Mouse (Mus musculus): ENCODE results near the gene Ndufs7. TPM values are rescaled to one million over a fixed set of nuclear protein-coding genes. Genes with fewer than 3 reads are reported as not detected.
"Not testable (repeated sequence)": the region's sequence is repeated elsewhere in the genome, so short reads cannot be mapped to it uniquely, and the experiment has no call there.

Ndufs7 gene
- polyA plus RNA-seq, 1 experiment: 226 TPM

DNA sequence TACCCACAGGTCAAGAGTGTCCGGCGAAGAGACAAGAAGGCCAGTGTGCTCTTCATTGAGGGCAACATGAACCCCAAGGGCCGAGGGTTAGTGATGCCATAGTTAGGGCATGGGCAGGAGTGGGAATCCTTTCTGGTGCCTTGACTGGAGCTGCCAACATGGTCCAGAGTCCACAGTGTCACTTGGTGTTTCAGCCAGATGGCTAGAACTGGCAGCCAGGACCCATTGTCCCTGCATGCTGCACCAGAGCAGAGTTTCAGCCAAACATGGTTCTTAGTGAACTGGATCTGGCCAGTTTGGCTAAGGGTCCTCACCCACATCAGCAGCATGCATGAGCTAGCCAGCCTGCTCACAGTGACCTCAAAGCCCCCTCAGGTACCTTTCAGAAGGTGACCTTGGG is 10.6 kb upstream of the Ndufs7 start:
- peaks cover 97% of the 10 kb centered on the region for H3K36me3 ChIP-seq (replicated peaks; ENCODE audit: low read length)
- TF ChIP-seq GATA1 (IDR thresholded peaks at IDR 0.05; ENCODE audit: borderline replicate concordance, low read length) (no peak), FLI1 (IDR thresholded peaks at IDR 0.05; ENCODE audit: low read length) (no peak)
- no peaks in the 10 kb centered on the region for H3K27me3 ChIP-seq (replicated peaks)
- no peak overlapping the region for H3K4me3 ChIP-seq (replicated peaks)
- peaks cover 19% of the 10 kb centered on the region; the same call in 1 of the 2 replicates for H3K4me1 ChIP-seq
- no peaks in the 10 kb centered on the region for H3K9me3 ChIP-seq

DNA sequence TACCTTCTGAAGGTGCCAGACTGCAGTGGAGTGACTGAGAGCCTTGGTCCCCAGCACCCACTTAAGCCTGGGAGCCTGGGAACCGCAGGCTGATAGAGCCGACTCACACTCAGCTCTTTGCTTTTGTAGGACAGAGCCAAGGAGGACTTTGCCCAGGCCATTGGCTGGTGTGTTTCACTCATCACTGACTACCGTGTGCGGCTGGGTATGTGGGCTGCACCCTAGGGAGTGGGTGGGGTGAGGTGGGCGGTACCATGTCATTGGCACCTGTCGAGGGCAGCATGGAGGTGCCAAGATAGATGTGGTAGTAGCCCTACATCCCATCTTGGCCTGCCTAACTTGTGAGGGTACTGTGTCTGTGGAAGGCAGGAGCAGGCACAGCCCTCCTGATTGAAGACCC is 9.1 kb upstream of the Ndufs7 start:
- H3K36me3 ChIP-seq (replicated peaks; ENCODE audit: low read length): peaks cover 97% of the 10 kb centered on the region
- no peak overlapping the region for H3K4me3 ChIP-seq (replicated peaks)
- no peaks in the 10 kb centered on the region for H3K9me3 ChIP-seq
- H3K27me3 ChIP-seq (replicated peaks): no peaks in the 10 kb centered on the region
- peaks cover 18% of the 10 kb centered on the region; the same call in 1 of the 2 replicates for H3K4me1 ChIP-seq
- TF ChIP-seq FLI1 (IDR thresholded peaks at IDR 0.05; ENCODE audit: low read length) (no peak), GATA1 (IDR thresholded peaks at IDR 0.05; ENCODE audit: borderline replicate concordance, low read length) (no peak)

DNA sequence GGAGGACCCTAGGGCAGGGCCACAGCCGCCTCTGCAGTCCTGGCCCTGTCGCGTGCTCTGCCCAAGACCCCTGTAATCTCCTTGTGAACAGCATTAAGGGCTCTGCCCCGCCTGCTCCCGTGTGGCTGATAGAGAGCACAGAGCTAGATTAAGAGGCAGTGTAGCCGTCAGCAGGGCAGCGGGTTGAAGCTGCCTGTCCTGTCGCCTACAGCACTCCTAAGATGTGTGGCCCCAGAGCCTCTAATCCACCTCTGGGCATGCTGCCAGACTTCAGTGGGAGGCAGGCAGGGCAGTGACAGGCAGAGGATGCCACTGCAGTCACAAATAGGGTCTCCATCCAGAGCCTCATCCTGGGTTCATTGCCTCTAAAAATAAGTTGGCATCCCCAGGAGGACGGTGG is 6.8 kb upstream of the Ndufs7 start:
- no peak overlapping the region for H3K4me3 ChIP-seq (replicated peaks)
- TF ChIP-seq GATA1 (IDR thresholded peaks at IDR 0.05; ENCODE audit: borderline replicate concordance, low read length): no peak
- no peak for TF ChIP-seq FLI1 (IDR thresholded peaks at IDR 0.05; ENCODE audit: low read length)
- H3K36me3 ChIP-seq (replicated peaks; ENCODE audit: low read length): peaks cover 76% of the 10 kb centered on the region

DNA sequence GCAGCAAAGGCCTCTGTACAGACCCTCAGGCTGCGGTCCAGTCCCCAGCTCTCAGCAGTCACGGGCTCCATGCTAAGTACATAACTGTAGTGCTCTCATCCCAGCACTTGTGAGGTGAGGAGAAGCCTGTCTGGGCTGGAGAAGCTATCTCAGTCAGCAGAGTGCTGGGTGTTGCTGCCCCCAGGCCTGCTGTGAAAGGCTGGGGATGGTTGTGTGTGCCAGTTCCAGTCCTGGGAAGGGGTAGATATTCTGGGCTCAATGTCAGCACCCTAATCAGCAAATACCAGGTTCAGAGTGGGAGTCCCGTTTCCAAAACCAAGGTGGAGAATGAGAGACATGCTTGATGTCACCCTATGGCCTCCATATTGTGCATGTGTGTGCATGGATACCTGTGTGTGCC is 6.3 kb upstream of the Ndufs7 start:
- no peak overlapping the region for H3K4me3 ChIP-seq (replicated peaks)
- peaks cover 2% of the 10 kb centered on the region for H3K27me3 ChIP-seq (replicated peaks)
- H3K4me1 ChIP-seq: peaks cover 30% of the 10 kb centered on the region
- H3K9me3 ChIP-seq: no peaks in the 10 kb centered on the region
- no peak for TF ChIP-seq FLI1 (IDR thresholded peaks at IDR 0.05; ENCODE audit: low read length)
- TF ChIP-seq GATA1 (IDR thresholded peaks at IDR 0.05; ENCODE audit: borderline replicate concordance, low read length): no peak
- peaks cover 71% of the 10 kb centered on the region for H3K36me3 ChIP-seq (replicated peaks; ENCODE audit: low read length)

More for the DNA sequence above, 6.8 kb upstream of the Ndufs7 start:
- peaks cover 2% of the 10 kb centered on the region for H3K27me3 ChIP-seq (replicated peaks)
- H3K9me3 ChIP-seq: no peaks in the 10 kb centered on the region
- H3K4me1 ChIP-seq: peaks cover 34% of the 10 kb centered on the region

DNA sequence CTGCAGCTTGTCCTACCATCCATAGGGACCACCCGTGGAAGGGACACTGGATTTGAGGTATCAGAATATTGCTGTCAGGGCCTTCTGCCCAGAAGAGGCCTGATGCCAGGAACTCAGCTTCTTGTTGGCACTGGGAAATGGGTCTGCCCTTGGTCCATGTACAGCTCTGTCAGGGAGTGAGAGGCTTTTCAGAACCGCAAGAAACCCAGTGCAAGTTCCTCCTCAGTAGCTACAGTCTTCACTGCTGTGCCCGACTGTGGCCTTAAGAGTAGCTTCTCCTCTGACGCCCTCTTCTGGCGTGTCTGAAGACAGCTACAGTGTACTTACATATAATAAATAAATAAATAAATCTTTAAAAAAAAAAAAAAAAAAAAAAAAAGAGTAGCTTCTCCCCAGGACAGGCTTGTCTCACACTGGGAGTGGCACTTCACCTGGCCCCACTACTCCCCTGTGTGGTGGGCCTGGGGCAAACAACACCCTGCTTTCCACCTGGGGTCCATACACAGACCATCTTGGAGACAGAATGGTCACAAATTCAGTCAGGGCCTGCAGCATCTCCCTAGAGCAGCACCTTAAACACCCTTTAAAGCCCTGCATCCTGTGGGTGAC is 4.0 kb upstream of the Ndufs7 start:
- no peaks in the 10 kb centered on the region for H3K9me3 ChIP-seq
- TF ChIP-seq GATA1 (IDR thresholded peaks at IDR 0.05; ENCODE audit: borderline replicate concordance, low read length) (no peak), FLI1 (IDR thresholded peaks at IDR 0.05; ENCODE audit: low read length) (no peak)
- H3K36me3 ChIP-seq (replicated peaks; ENCODE audit: low read length): peaks cover 48% of the 10 kb centered on the region
- peaks cover 2% of the 10 kb centered on the region for H3K27me3 ChIP-seq (replicated peaks)
- H3K4me1 ChIP-seq: peaks cover 39% of the 10 kb centered on the region
- no peak overlapping the region for H3K4me3 ChIP-seq (replicated peaks)

DNA sequence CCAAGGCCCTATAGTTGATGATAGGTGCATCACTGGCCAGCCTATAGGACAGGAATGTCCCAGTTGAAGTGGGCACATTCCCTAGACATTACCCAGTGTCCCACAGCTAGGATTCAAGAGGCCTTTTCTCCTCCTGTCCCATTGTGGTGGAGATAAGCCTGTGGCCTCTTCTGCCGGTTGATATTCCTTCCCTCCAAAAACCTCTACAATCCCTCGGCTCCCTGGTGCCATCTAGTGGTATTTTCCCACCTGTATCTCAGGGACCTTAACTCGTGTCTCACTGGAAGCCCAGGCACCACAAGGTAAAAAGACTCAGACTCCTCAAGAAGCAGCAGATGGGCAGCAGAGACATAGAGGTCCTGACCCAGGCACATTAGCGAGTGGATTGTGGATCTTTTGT is 3.3 kb upstream of the Ndufs7 start:
- TF ChIP-seq FLI1 (IDR thresholded peaks at IDR 0.05; ENCODE audit: low read length) (no peak), GATA1 (IDR thresholded peaks at IDR 0.05; ENCODE audit: borderline replicate concordance, low read length) (peak; percentile 55; the same call in 1 of the 3 replicates)
- Histone ChIP-seq H3K9me3 (no peaks in the 10 kb centered on the region), H3K4me1 (peaks cover 46% of the 10 kb centered on the region), H3K27me3 (replicated peaks) (peaks cover 2% of the 10 kb centered on the region), H3K4me3 (replicated peaks) (peak overlapping the region; percentile 80), H3K36me3 (replicated peaks; ENCODE audit: low read length) (peaks cover 41% of the 10 kb centered on the region)

DNA sequence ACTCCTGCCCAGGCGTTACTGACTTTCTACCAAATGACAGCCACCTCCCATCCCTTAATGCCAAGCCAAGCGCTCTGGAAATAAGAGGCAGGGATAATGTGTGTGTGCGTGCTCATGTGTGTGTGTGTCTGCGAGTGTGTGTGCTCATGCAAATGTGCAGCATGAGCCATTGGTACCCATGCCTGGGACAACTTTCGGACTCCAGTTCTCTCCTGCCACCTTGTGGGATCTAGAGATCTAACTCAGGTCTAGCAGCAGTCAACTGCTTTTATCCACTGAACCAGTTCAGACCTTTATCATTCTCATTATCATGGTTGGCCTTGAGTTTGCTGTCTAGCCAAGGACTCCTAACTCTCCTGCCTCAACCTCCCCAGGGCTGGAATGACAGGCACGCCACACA is 1.1 kb upstream of the Ndufs7 start:
- Histone ChIP-seq H3K4me1 (peaks cover 66% of the 10 kb centered on the region), H3K27me3 (replicated peaks) (peaks cover 2% of the 10 kb centered on the region), H3K9me3 (no peaks in the 10 kb centered on the region), H3K4me3 (replicated peaks) (peak overlapping the region; percentile 21), H3K36me3 (replicated peaks; ENCODE audit: low read length) (peaks cover 41% of the 10 kb centered on the region)
- no peak for TF ChIP-seq FLI1 (IDR thresholded peaks at IDR 0.05; ENCODE audit: low read length)
- TF ChIP-seq GATA1 (IDR thresholded peaks at IDR 0.05; ENCODE audit: borderline replicate concordance, low read length): no peak

DNA sequence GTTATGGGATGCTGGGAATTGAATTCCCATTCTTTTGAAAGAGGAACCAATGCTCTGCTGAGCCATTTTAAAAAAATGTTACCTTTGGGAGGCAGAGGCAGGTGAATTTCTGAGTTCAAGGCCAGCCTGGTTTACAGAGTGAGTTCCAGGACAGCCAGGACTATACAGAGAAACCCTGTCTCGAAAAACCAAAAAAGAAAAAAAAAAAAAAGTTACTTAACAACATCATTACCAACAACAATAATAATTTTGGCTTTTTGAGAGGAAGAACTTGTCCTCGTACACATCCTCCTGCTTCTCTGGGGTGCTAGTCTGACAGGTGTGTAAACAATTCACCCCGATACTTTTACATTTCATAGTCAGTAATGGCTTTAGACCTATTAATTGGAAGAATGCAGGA is 484 bp upstream of the Ndufs7 start:
- peaks cover 69% of the 10 kb centered on the region for H3K4me1 ChIP-seq
- peaks cover 41% of the 10 kb centered on the region for H3K36me3 ChIP-seq (replicated peaks; ENCODE audit: low read length)
- H3K4me3 ChIP-seq (replicated peaks): peak overlapping the region; percentile 96
- not testable (repeated sequence) for H3K27me3 ChIP-seq (replicated peaks); H3K9me3 ChIP-seq

DNA sequence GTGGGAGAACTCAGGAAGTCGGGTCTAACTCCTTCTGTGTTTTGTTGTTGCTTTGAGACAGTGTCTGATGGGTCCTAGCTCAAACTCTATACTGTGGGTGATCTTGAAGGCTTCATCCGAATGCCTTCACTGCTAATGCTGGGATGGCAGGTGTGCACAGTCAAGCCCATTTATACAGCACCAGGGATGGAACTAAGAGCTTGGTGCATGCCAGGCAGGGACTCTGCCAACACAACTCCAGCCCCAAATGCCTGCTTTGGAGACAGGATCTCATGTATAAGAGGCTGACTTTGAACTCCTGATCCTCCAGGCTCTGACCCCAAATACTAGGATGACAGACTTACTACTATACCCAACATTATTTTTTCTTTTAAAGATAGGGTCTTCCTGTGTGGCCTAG is 1.1 kb downstream of the Ndufs7 start:
- H3K4me3 ChIP-seq (replicated peaks): peak overlapping the region; percentile 96
- no peaks in the 10 kb centered on the region for H3K9me3 ChIP-seq
- peaks cover 73% of the 10 kb centered on the region for H3K4me1 ChIP-seq
- peaks cover 43% of the 10 kb centered on the region for H3K36me3 ChIP-seq (replicated peaks; ENCODE audit: low read length)
- no peak for TF ChIP-seq FLI1 (IDR thresholded peaks at IDR 0.05; ENCODE audit: low read length)
- TF ChIP-seq GATA1 (IDR thresholded peaks at IDR 0.05; ENCODE audit: borderline replicate concordance, low read length): no peak
- H3K27me3 ChIP-seq (replicated peaks): peaks cover 2% of the 10 kb centered on the region

DNA sequence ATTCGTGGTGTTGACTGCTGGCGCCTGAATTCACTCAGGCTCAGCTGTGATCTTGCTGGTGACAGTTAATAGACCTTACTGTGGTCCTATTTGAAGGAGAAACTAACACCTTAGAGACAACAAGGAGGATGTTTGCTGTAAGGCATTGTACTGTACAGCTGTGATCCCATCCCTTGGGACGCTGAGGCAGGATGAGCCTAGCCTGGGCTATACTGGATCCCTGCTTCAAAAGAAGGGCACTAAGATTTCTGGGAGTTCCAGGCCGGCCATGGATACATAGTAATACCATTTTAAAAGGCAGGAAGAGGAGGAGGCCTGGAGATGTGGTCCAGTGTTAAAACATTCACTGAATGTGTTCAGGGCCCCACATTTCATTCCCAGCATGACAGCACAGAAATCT is 1.7 kb downstream of the Ndufs7 start:
- Histone ChIP-seq H3K4me3 (replicated peaks) (peak overlapping the region; percentile 96), H3K4me1 (peaks cover 68% of the 10 kb centered on the region)

DNA sequence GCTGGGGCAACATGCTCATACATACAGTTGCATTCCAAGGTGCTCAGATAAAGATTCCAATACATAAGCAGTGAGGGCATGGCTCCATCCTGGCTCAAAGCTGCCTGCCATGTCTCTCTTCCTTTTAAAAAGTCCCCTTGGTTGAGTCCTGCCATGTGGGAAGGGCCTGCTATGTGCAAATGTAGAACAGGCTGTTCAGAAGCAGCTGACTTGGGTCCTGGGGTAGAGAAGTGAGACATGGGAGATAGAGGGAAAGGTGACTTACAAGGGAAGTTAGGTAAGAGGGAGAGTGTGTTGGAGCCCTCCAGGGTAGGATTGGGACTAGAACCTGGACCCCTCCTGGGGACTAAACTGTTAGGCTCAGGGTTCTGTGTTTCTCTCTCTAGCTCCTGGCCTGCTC is 3.1 kb downstream of the Ndufs7 start:
- H3K4me1 ChIP-seq: peaks cover 58% of the 10 kb centered on the region
- TF ChIP-seq GATA1 (IDR thresholded peaks at IDR 0.05; ENCODE audit: borderline replicate concordance, low read length) (no peak), FLI1 (IDR thresholded peaks at IDR 0.05; ENCODE audit: low read length) (no peak)

More for the DNA sequence above, 1.7 kb downstream of the Ndufs7 start:
- peaks cover 2% of the 10 kb centered on the region for H3K27me3 ChIP-seq (replicated peaks)
- no peak for TF ChIP-seq GATA1 (IDR thresholded peaks at IDR 0.05; ENCODE audit: borderline replicate concordance, low read length)
- TF ChIP-seq FLI1 (IDR thresholded peaks at IDR 0.05; ENCODE audit: low read length): no peak
- H3K9me3 ChIP-seq: no peaks in the 10 kb centered on the region
- peaks cover 48% of the 10 kb centered on the region for H3K36me3 ChIP-seq (replicated peaks; ENCODE audit: low read length)

More for the DNA sequence above, 3.1 kb downstream of the Ndufs7 start:
- no peak overlapping the region for H3K4me3 ChIP-seq (replicated peaks)
- no peaks in the 10 kb centered on the region for H3K9me3 ChIP-seq
- peaks cover 63% of the 10 kb centered on the region for H3K36me3 ChIP-seq (replicated peaks; ENCODE audit: low read length)
- no peaks in the 10 kb centered on the region for H3K27me3 ChIP-seq (replicated peaks)

All from megakaryocyte, embryonic 14.5 days (primary cell).